Mouse (Mus musculus) lung, embryonic 14.5 days (tissue): ENCODE data around the gene Eif2ak4. TPM values are rescaled to one million over a fixed set of nuclear protein-coding genes. Genes with fewer than 3 reads are reported as not detected.

ENCODE experiments used
- ATAC-seq: fragments of 200-750 bp; cut with Nextera tagmentation; 2 replicates; pipeline ENCODE4 v1.8.0; 2017; ENCODE audit warnings: mild to moderate bottlenecking, moderate TSS enrichment, moderate library complexity; ENCODE audit not compliant: insufficient read depth
- DNase-seq: peaks from one replicate; pipeline ENCODE4 v3.0.0-alpha.2; 2015
- H3K27ac ChIP-seq: fragments of 300-500 bp; sonication (generic); 2 replicates; pipeline ENCODE4 v1.5.1; 2014; ENCODE audit warnings: low read depth, mild to moderate bottlenecking, moderate library complexity
- H3K27me3 ChIP-seq: fragments of 300-500 bp; sonication (generic); 2 replicates; pipeline ENCODE4 v1.6.1; 2014; ENCODE audit warnings: low read length, control low read depth; ENCODE audit not compliant: insufficient read depth
- H3K36me3 ChIP-seq: fragments of 300-500 bp; sonication (generic); 2 replicates; pipeline ENCODE4 v1.6.1; 2014; ENCODE audit warnings: control low read depth; ENCODE audit not compliant: insufficient read depth
- H3K4me1 ChIP-seq: fragments of 300-500 bp; sonication (generic); 2 replicates; pipeline ENCODE4 v1.6.1; 2014; ENCODE audit warnings: antibody characterized with exemption, control low read depth; ENCODE audit not compliant: insufficient read depth
- H3K4me2 ChIP-seq: fragments of 300-500 bp; sonication (generic); 2 replicates; pipeline ENCODE4 v1.6.1; 2014; ENCODE audit warnings: mild to moderate bottlenecking
- H3K4me3 ChIP-seq: fragments of 300-500 bp; sonication (generic); 2 replicates; pipeline ENCODE4 v1.5.1; 2014; ENCODE audit warnings: low read depth, low read length
- H3K9ac ChIP-seq: fragments of 300-500 bp; sonication (generic); 2 replicates; pipeline ENCODE4 v1.6.1; 2014
- H3K9me3 ChIP-seq: fragments of 300-500 bp; sonication (generic); 2 replicates; pipeline ENCODE4 v1.6.1; 2016; ENCODE audit warnings: low read depth, low read length, control low read depth
- CTCF ChIP-seq: IDR thresholded peaks from 2 replicates; pipeline ENCODE4 v1.5.1; 2016; ENCODE audit warnings: antibody characterized with exemption, low read depth
- WGBS: fragments of 180-500 bp; shearing (Covaris S2); extraction: QIAGEN DNeasy Blood & Tissue Kit; methylation state at CpG from one replicate; pipeline ENCODE4 v1.1.7; 2014; 5-methylcytosine and 5-hydroxymethylcytosine counted together
- polyA plus RNA-seq: library from polyadenylated mRNA; unstranded; fragments of >200 nt; fragmentation: Nextera tagmentation; extraction: Ambion mirVana; gene quantifications from 2 replicates; pipeline ENCODE4 v1.2.1, GENCODE M21; 2014

The Eif2ak4 gene
- polyA plus RNA-seq, 1 experiment from 2014 or later: 15.4 TPM

DNA sequence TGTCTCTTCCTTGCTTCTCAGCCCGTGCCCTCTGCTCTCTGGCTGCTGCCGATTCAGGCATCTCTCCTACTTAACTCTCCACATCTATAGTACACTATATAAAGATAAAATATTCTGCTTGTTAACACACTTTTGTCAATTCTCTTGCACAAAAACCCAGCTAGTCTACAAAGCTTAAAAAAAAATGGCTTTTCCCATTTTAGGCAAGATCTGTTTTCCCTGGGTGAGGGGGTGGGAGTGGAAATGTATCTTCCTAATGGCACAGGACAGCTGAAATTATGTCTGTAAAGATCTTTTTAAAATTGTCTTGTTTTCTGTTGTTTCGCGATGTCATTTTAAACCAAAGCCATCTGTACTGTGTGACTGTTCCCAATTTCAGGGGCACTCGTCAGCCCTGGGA, 75.1 kb downstream of the Eif2ak4 start:
- DNase-seq: no peak

GRCm38 (mm10) chr2:118464450-118464849, 76.0 kb downstream of the Eif2ak4 start:
- no peak for ATAC-seq
- H3K4me2 ChIP-seq: no peak overlapping the region
- H3K4me1 ChIP-seq: peaks cover 6% of the 10 kb centered on the region; the same call in 1 of the 2 replicates
- H3K36me3 ChIP-seq: peaks cover 66% of the 10 kb centered on the region
- no peaks in the 10 kb centered on the region for H3K27me3 ChIP-seq
- H3K27ac ChIP-seq: no peak overlapping the region
- no peak overlapping the region for H3K4me3 ChIP-seq
- no peak for TF ChIP-seq CTCF
- H3K9me3 ChIP-seq: no peaks in the 10 kb centered on the region
- H3K9ac ChIP-seq: no peak overlapping the region
- WGBS: 58% methylated on average over 3 of the region's 3 CpGs
- no peak for DNase-seq

More for the DNA sequence above, 75.1 kb downstream of the Eif2ak4 start:
- Histone ChIP-seq H3K27me3 (no peaks in the 10 kb centered on the region), H3K9me3 (no peaks in the 10 kb centered on the region), H3K4me1 (peaks cover 6% of the 10 kb centered on the region; the same call in 1 of the 2 replicates), H3K4me3 (no peak overlapping the region), H3K9ac (no peak overlapping the region), H3K36me3 (peaks cover 56% of the 10 kb centered on the region), H3K4me2 (no peak overlapping the region), H3K27ac (no peak overlapping the region)
- 67% methylated on average over 5 of the region's 5 CpGs for WGBS
- no peak for TF ChIP-seq CTCF
- no peak for ATAC-seq

GRCm38 (mm10) chr2:118465894-118466293, 77.5 kb downstream of the Eif2ak4 start:
- no peaks in the 10 kb centered on the region for H3K27me3 ChIP-seq
- DNase-seq (no peak), ATAC-seq (no peak)
- no peaks in the 10 kb centered on the region for H3K9me3 ChIP-seq
- H3K4me1 ChIP-seq: peaks cover 5% of the 10 kb centered on the region; the same call in 1 of the 2 replicates
- no peak overlapping the region for H3K9ac ChIP-seq
- H3K4me2 ChIP-seq: no peak overlapping the region
- H3K4me3 ChIP-seq: no peak overlapping the region
- TF ChIP-seq CTCF: no peak
- WGBS: 57% methylated on average over 2 of the region's 2 CpGs
- H3K36me3 ChIP-seq: peaks cover 74% of the 10 kb centered on the region
- H3K27ac ChIP-seq: no peak overlapping the region

- TF ChIP-seq CTCF: peak; percentile 30; the same call in 1 of the 2 replicates
- Histone ChIP-seq H3K4me2 (no peak overlapping the region), H3K4me1 (no peaks in the 10 kb centered on the region), H3K4me3 (no peak overlapping the region), H3K27me3 (no peaks in the 10 kb centered on the region), H3K36me3 (peaks cover 81% of the 10 kb centered on the region), H3K9me3 (no peaks in the 10 kb centered on the region), H3K9ac (no peak overlapping the region), H3K27ac (no peak overlapping the region)
- DNase-seq (no peak), ATAC-seq (no peak)
- WGBS: 56% methylated on average over 1 of the region's 1 CpGs
Measured at GRCm38 (mm10) chr2:118466601-118467000, 78.2 kb downstream of the Eif2ak4 start.

GRCm38 (mm10) chr2:118468354-118468753, 79.9 kb downstream of the Eif2ak4 start:
- no peak overlapping the region for H3K9ac ChIP-seq
- no peaks in the 10 kb centered on the region for H3K4me1 ChIP-seq
- no peak overlapping the region for H3K4me3 ChIP-seq
- H3K9me3 ChIP-seq: no peaks in the 10 kb centered on the region
- no peak overlapping the region for H3K4me2 ChIP-seq
- no peak for TF ChIP-seq CTCF
- no peak overlapping the region for H3K27ac ChIP-seq
- DNase-seq (no peak), ATAC-seq (no peak)
- H3K36me3 ChIP-seq: peaks cover 85% of the 10 kb centered on the region
- no peaks in the 10 kb centered on the region for H3K27me3 ChIP-seq

DNA sequence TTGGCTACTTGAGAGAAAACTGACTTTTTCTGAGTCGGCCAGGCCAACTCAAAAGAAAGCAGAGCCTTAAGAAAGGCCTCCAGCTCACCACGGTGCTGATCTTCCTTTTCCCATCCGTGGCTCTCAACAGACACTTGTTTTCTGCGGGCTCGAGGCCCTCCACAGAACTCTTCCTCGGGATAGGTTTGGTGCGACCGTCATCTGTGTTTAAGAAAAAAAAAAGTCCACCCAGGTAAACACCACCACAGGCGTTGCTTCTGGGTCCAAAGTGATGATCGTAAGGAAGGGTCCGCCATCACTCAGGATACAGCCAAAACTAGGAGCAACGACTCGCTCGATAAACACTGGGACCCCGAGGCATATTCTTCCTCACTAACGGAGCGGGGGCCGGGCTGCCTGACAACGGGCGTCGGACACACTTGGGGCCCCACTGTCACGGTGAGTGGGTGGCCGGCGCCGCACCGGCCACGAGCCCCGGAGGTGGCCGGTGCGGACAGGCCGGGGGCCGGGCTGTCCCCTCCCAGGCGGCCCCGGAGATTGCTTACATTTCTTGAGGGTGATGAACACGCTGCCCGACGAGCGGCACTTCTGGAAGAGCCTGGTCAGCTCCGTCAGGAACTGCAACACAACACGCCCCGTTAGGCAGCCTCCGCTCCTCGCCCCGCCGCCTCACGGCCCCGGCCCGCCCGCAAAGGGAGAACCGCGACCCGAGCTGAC, 90.6 kb downstream of the Eif2ak4 start:
- DNase-seq (no peak), ATAC-seq (peak; percentile 75)
- peak overlapping the region; percentile 80 for H3K4me2 ChIP-seq
- peaks cover 31% of the 10 kb centered on the region for H3K36me3 ChIP-seq
- H3K27me3 ChIP-seq: no peaks in the 10 kb centered on the region
- peak overlapping the region; percentile 94 for H3K4me3 ChIP-seq
- H3K4me1 ChIP-seq: peaks cover 10% of the 10 kb centered on the region
- no peaks in the 10 kb centered on the region for H3K9me3 ChIP-seq
- peak overlapping the region; percentile 87 for H3K27ac ChIP-seq
- WGBS: 2% methylated on average over 52 of the region's 52 CpGs
- H3K9ac ChIP-seq: peak overlapping the region; percentile 88
- TF ChIP-seq CTCF: no peak

DNA sequence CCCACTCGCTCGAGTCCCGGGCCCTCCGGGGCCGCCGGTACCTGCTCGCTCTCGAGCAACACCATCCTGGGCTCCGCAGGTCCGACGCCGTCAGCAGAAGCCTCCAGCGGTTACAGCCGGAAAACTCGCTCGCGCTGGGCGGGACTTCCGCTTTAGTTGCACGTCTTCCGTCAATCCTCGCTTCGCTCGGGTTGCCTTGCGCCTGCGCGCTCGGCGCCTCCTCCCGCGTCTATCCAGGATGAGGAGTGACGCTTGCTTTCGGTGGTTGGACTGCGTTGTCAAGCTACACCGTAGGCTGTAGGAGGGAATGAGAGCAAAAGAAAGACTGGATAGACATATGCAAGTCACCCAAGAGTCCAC, 91.1 kb downstream of the Eif2ak4 start, which contains the start of gene Srp14:
Gene Srp14 (minus strand): TSS at position 162 of the 360 bp plus-strand sequence.
- H3K27ac ChIP-seq: peak within 1 kb of the TSS; percentile 87
- DNase-seq: peak; percentile 99
- peak within 1 kb of the TSS; percentile 80 for H3K4me2 ChIP-seq
- peaks cover 25% of the 10 kb centered on the region for H3K36me3 ChIP-seq
- no peak for TF ChIP-seq CTCF
- ATAC-seq: peak; percentile 95
- H3K4me1 ChIP-seq: peaks cover 10% of the 10 kb centered on the region
- H3K4me3 ChIP-seq: peak within 1 kb of the TSS; percentile 94
- no peaks in the 10 kb centered on the region for H3K27me3 ChIP-seq
- WGBS: under 1% methylated on average over 35 of the region's 35 CpGs
- H3K9ac ChIP-seq: peak within 1 kb of the TSS; percentile 88
- H3K9me3 ChIP-seq: no peaks in the 10 kb centered on the region
